Mouse (Mus musculus): ENCODE measurements around the gene Klk5. TPM values are rescaled to one million over a fixed set of nuclear protein-coding genes. Genes with fewer than 3 reads are reported as not detected.

Klk5 gene
- not detected in 2 replicates for polyA plus RNA-seq (2014; fragmentation: Nextera tagmentation; extraction: Ambion mirVana)

DNA sequence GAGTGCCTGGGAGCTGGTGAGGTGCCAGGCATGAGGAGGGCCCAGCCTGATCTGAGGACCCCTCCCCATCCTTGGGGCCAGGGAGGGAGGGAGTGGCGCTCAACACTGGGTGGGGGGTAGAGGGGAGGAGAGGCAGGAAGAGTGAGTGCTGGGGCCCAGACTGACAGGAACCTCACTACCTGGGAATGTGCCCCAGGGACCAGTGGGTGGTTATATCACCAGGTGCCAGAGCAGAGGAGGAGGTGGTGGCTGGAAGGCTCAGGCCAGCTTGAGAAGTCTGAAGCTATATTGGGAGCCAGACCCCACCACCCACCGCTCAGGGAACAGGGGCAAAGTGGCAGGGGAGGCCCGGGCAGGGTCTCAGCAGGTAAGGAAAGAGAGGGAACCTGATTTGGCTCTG lies at the start of gene Klk5:
Gene Klk5, plus strand, starts transcription at position 271 of the 400 bp plus-strand sequence.
- Histone ChIP-seq H3K36me3 (ENCODE audit: control insufficient read depth, insufficient read depth, low read length) (no peaks in the 10 kb centered on the region), H3K9me3 (ENCODE audit: control insufficient read depth, low read length) (no peaks in the 10 kb centered on the region), H3K4me2 (ENCODE audit: low read length) (no peak within 1 kb of the TSS), H3K27ac (replicated peaks in 1 of 2; ENCODE audit: control insufficient read depth in 1 of 2, insufficient read depth in 1 of 2, low read depth in 2 of 2, low read length in 2 of 2) (no peak within 1 kb of the TSS), H3K4me1 (ENCODE audit: control insufficient read depth in 2 of 2, insufficient read depth in 2 of 2, low read length in 2 of 2) (no peaks in the 10 kb centered on the region), H3K9ac (ENCODE audit: low read length) (no peak within 1 kb of the TSS), H3K27me3 (ENCODE audit: control insufficient read depth, insufficient read depth, low read length) (no peaks in the 10 kb centered on the region), H3K4me3 (ENCODE audit: control insufficient read depth in 1 of 2, insufficient read depth in 1 of 2, low read depth in 1 of 2, low read length in 2 of 2) (no peak within 1 kb of the TSS)
- WGBS: 33% methylated on average over 3 of the region's 3 CpGs
- ATAC-seq (ENCODE audit: insufficient number of reproducible peaks, insufficient read depth, low FRiP score, low read depth): no peak

DNA sequence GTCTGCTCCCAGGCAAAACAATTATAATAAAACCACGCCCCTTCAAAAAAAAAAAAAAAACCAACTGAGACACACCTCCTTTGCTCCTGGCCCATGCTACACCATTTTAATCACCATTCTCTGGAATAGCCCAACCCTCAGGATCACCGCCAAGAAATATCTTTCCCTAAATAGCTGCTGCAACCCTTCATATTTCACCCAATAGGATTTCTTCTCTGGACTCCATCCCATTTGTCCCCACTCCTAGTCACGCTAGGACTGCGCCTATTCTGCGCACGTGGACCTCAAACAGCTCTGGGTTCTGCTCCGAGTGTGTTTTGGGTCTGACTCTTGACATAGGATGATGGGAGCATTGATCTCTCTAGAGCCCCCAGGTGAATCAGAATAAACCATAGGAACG lies 45.4 kb upstream of the Klk5 start:
- Histone ChIP-seq H3K9ac (ENCODE audit: low read length) (no peak overlapping the region), H3K27me3 (ENCODE audit: control insufficient read depth, insufficient read depth, low read length) (peaks cover 28% of the 10 kb centered on the region), H3K4me1 (ENCODE audit: control insufficient read depth in 2 of 2, insufficient read depth in 2 of 2, low read length in 2 of 2) (peaks cover 9 to 11% of the 10 kb centered on the region in 2 experiments; a peak in 2 of 4 replicates), H3K36me3 (ENCODE audit: control insufficient read depth, insufficient read depth, low read length) (no peaks in the 10 kb centered on the region), H3K9me3 (ENCODE audit: control insufficient read depth, low read length) (no peaks in the 10 kb centered on the region), H3K4me3 (ENCODE audit: control insufficient read depth in 1 of 2, insufficient read depth in 1 of 2, low read depth in 1 of 2, low read length in 2 of 2) (peak overlapping the region; percentile 57 to 64), H3K4me2 (ENCODE audit: low read length) (peak overlapping the region; percentile 83), H3K27ac (replicated peaks in 1 of 2; ENCODE audit: control insufficient read depth in 1 of 2, insufficient read depth in 1 of 2, low read depth in 2 of 2, low read length in 2 of 2) (no peak overlapping the region)
- no peak; the same call in 1 of the 2 replicates for ATAC-seq (ENCODE audit: insufficient number of reproducible peaks, insufficient read depth, low FRiP score, low read depth)
- 8% methylated on average over 8 of the region's 8 CpGs for WGBS

DNA sequence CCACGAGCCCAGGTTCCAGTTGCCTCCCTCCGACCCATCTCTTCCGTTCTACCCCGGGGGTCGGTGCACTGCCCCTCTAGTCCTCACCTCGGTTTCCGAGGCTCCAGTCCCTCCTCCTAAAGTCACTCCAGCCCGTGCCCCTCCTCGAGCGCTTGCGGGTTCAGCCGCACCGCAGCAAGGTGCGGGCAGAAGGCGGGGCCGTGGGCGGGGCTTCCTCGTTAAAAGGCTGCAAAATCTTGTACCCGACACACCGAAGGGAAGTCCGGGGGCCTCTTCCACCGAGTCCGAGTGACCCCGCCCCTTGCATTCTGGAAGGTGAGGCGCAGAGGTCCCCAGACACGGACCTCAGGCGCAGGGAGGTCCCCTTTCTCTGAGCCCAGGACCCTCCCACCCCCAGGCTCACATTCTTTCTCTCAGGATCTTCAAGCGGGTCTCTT lies 44.4 kb upstream of the Klk5 start, which contains the start of gene Klk8:
Gene Klk8, plus strand, starts transcription at position 245 of the 437 bp plus-strand sequence.
- H3K36me3 ChIP-seq (ENCODE audit: control insufficient read depth, insufficient read depth, low read length): no peaks in the 10 kb centered on the region
- WGBS: under 1% methylated on average over 28 of the region's 28 CpGs
- peak within 1 kb of the TSS; percentile 51 for H3K9ac ChIP-seq (ENCODE audit: low read length)
- no peak within 1 kb of the TSS for H3K27ac ChIP-seq (replicated peaks in 1 of 2; ENCODE audit: control insufficient read depth in 1 of 2, insufficient read depth in 1 of 2, low read depth in 2 of 2, low read length in 2 of 2)
- no peaks in the 10 kb centered on the region for H3K9me3 ChIP-seq (ENCODE audit: control insufficient read depth, low read length)
- peaks cover 28% of the 10 kb centered on the region for H3K27me3 ChIP-seq (ENCODE audit: control insufficient read depth, insufficient read depth, low read length)
- peaks cover 9 to 11% of the 10 kb centered on the region in 2 experiments; a peak in 2 of 4 replicates for H3K4me1 ChIP-seq (ENCODE audit: control insufficient read depth in 2 of 2, insufficient read depth in 2 of 2, low read length in 2 of 2)
- ATAC-seq (ENCODE audit: insufficient number of reproducible peaks, insufficient read depth, low FRiP score, low read depth): no peak
- H3K4me3 ChIP-seq (ENCODE audit: control insufficient read depth in 1 of 2, insufficient read depth in 1 of 2, low read depth in 1 of 2, low read length in 2 of 2): peak within 1 kb of the TSS; percentile 57 to 64
- peak within 1 kb of the TSS; percentile 83 for H3K4me2 ChIP-seq (ENCODE audit: low read length)

DNA sequence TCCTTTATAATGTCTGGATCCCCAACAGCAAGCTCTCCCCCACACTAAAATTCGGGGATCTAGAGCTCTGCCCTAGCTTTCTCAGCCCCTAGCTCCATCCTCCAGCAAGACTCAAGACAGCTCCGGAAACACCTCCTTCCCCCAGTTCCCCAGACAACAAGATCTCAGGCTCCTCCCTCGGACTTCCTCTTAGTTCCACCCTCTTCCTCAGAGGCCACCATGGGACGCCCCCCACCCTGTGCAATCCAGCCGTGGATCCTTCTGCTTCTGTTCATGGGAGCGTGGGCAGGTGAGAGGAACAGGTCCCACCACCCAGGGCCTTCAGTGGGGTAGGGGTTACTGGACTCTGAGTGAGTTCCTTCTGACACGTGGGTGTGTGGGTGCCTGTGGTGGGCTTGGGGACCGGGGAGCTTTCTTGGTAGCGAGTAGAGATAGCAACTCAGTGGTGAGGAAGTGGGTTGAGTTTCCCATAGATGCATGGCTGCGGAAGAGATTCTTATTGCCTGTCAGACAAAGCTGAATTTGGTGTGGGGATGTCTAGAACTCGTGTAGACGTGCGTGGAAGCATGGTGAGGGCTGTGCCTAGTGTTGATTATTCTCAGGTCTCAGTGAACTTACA lies 43.8 kb upstream of the Klk5 start:
- Histone ChIP-seq H3K4me1 (ENCODE audit: control insufficient read depth in 2 of 2, insufficient read depth in 2 of 2, low read length in 2 of 2) (peaks cover 9 to 11% of the 10 kb centered on the region in 2 experiments; a peak in 2 of 4 replicates), H3K27me3 (ENCODE audit: control insufficient read depth, insufficient read depth, low read length) (peaks cover 28% of the 10 kb centered on the region), H3K9ac (ENCODE audit: low read length) (peak overlapping the region; percentile 51; the same call in 1 of the 2 replicates), H3K27ac (replicated peaks in 1 of 2; ENCODE audit: control insufficient read depth in 1 of 2, insufficient read depth in 1 of 2, low read depth in 2 of 2, low read length in 2 of 2) (no peak overlapping the region), H3K4me2 (ENCODE audit: low read length) (peak overlapping the region; percentile 83), H3K9me3 (ENCODE audit: control insufficient read depth, low read length) (no peaks in the 10 kb centered on the region), H3K36me3 (ENCODE audit: control insufficient read depth, insufficient read depth, low read length) (no peaks in the 10 kb centered on the region), H3K4me3 (ENCODE audit: control insufficient read depth in 1 of 2, insufficient read depth in 1 of 2, low read depth in 1 of 2, low read length in 2 of 2) (peak overlapping the region; percentile 57 to 64)
- ATAC-seq (ENCODE audit: insufficient number of reproducible peaks, insufficient read depth, low FRiP score, low read depth): 0 out of 2 replicates have a peak, but pooled peaks have one; percentile 18
- 32% methylated on average over 13 of the region's 13 CpGs for WGBS

DNA sequence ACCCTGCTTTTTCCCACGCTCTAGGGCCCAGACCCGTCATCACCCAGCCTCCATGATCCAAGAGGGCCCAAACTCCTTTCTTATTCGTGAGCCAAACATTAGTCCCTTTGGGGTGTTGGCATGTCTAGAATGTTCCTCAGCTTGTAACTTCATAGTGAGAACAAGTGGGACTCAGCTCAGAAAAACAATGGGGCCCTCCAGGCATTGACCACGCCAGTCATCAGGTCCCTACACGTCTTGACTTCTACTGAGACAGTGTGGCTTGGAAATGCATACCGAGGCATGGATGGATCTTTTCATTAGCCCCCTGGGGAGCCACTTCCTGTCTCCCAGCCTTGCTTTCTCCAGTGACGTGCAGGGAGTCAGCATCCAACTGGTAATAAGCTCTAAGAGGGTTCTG lies 41.9 kb upstream of the Klk5 start:
- Histone ChIP-seq H3K27ac (replicated peaks in 1 of 2; ENCODE audit: control insufficient read depth in 1 of 2, insufficient read depth in 1 of 2, low read depth in 2 of 2, low read length in 2 of 2) (no peak overlapping the region), H3K4me3 (ENCODE audit: control insufficient read depth in 1 of 2, insufficient read depth in 1 of 2, low read depth in 1 of 2, low read length in 2 of 2) (no peak overlapping the region), H3K4me1 (ENCODE audit: control insufficient read depth in 2 of 2, insufficient read depth in 2 of 2, low read length in 2 of 2) (peaks cover 9 to 11% of the 10 kb centered on the region in 2 experiments; a peak in 2 of 4 replicates), H3K4me2 (ENCODE audit: low read length) (no peak overlapping the region), H3K9ac (ENCODE audit: low read length) (no peak overlapping the region), H3K27me3 (ENCODE audit: control insufficient read depth, insufficient read depth, low read length) (peaks cover 28% of the 10 kb centered on the region), H3K36me3 (ENCODE audit: control insufficient read depth, insufficient read depth, low read length) (no peaks in the 10 kb centered on the region), H3K9me3 (ENCODE audit: control insufficient read depth, low read length) (no peaks in the 10 kb centered on the region)
- 73% methylated on average over 7 of the region's 7 CpGs for WGBS
- no peak for ATAC-seq (ENCODE audit: insufficient number of reproducible peaks, insufficient read depth, low FRiP score, low read depth)

DNA sequence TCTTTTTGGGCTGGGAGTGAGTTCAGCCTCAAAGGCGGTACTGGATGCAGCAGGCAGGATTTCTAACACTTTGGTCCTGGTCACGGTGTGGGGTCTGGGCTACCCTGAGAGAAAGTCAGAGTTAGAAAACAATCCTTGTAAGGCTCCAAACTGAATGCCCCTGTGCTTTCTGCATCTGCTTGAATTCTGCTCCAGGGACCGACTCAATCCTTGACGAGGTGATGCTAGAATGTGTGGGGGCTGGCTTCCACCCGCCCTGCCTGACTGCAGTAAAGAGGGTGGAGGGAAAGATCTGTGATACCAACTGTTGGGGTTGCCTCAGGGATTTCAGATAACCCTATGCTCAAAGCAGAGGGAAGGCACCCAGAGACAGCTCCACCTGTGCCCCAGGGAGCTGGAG lies 30.8 kb upstream of the Klk5 start, which contains the start of gene Klk7:
Gene Klk7, plus strand, starts transcription at position 301 of the 400 bp plus-strand sequence.
- Histone ChIP-seq H3K27me3 (ENCODE audit: control insufficient read depth, insufficient read depth, low read length) (no peaks in the 10 kb centered on the region), H3K4me2 (ENCODE audit: low read length) (no peak within 1 kb of the TSS), H3K4me1 (ENCODE audit: control insufficient read depth in 2 of 2, insufficient read depth in 2 of 2, low read length in 2 of 2) (no peaks in the 10 kb centered on the region), H3K27ac (replicated peaks in 1 of 2; ENCODE audit: control insufficient read depth in 1 of 2, insufficient read depth in 1 of 2, low read depth in 2 of 2, low read length in 2 of 2) (no peak within 1 kb of the TSS), H3K4me3 (ENCODE audit: control insufficient read depth in 1 of 2, insufficient read depth in 1 of 2, low read depth in 1 of 2, low read length in 2 of 2) (no peak within 1 kb of the TSS), H3K9ac (ENCODE audit: low read length) (no peak within 1 kb of the TSS), H3K36me3 (ENCODE audit: control insufficient read depth, insufficient read depth, low read length) (no peaks in the 10 kb centered on the region), H3K9me3 (ENCODE audit: control insufficient read depth, low read length) (no peaks in the 10 kb centered on the region)
- 36% methylated on average over 5 of the region's 5 CpGs for WGBS
- ATAC-seq (ENCODE audit: insufficient number of reproducible peaks, insufficient read depth, low FRiP score, low read depth): no peak

DNA sequence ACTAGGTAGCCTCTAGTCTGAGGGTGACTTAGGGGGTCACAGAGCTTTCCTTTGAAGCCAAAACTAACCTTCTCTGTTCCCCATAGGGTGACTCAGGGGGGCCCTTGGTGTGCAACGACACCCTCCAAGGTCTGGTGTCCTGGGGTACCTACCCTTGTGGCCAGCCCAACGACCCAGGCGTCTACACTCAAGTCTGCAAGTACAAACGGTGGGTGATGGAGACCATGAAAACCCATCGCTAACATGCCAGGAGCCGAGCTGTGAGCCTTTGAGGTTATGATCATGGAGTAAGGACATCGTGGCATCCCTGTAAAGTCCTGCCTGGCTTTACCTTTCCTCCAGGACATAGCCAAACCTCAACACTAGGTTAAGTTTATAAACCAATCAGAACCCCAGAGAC lies 26.6 kb upstream of the Klk5 start:
- WGBS: 74% methylated on average over 7 of the region's 7 CpGs
- ATAC-seq (ENCODE audit: insufficient number of reproducible peaks, insufficient read depth, low FRiP score, low read depth): no peak

More for the DNA sequence above, 26.6 kb upstream of the Klk5 start:
- Histone ChIP-seq H3K4me2 (ENCODE audit: low read length) (no peak overlapping the region), H3K27ac (replicated peaks in 1 of 2; ENCODE audit: control insufficient read depth in 1 of 2, insufficient read depth in 1 of 2, low read depth in 2 of 2, low read length in 2 of 2) (no peak overlapping the region), H3K27me3 (ENCODE audit: control insufficient read depth, insufficient read depth, low read length) (no peaks in the 10 kb centered on the region), H3K4me3 (ENCODE audit: control insufficient read depth in 1 of 2, insufficient read depth in 1 of 2, low read depth in 1 of 2, low read length in 2 of 2) (no peak overlapping the region), H3K4me1 (ENCODE audit: control insufficient read depth in 2 of 2, insufficient read depth in 2 of 2, low read length in 2 of 2) (no peaks in the 10 kb centered on the region), H3K9ac (ENCODE audit: low read length) (no peak overlapping the region), H3K36me3 (ENCODE audit: control insufficient read depth, insufficient read depth, low read length) (no peaks in the 10 kb centered on the region), H3K9me3 (ENCODE audit: control insufficient read depth, low read length) (no peaks in the 10 kb centered on the region)
